Mouse (Mus musculus) bone marrow, adult 2 months (tissue): ENCODE results near the gene Kctd14.

Source experiments
- CTCF ChIP-seq: fragments of 200-500 bp; IDR thresholded peaks from 2 replicates; pipeline ENCODE4 v1.5.1; 2011; ENCODE audit warnings: low read length, control low read depth; ENCODE audit not compliant: control insufficient read depth, insufficient read depth
- POLR2A ChIP-seq: fragments of 200-500 bp; IDR thresholded peaks from 2 replicates; pipeline ENCODE4 v1.6.1; 2011; ENCODE audit warnings: low read depth, mild to moderate bottlenecking, control low read depth, low read length, borderline replicate concordance; ENCODE audit not compliant: control insufficient read depth

- TF ChIP-seq CTCF (no peak), POLR2A (no peak)
Observed at GRCm38 (mm10) chr7:97491157-97491556, 40.0 kb downstream of the Kctd14 start.
